Comparison of ENCODE assay signal across 20 mouse cellular contexts in the genomic region with DNA sequence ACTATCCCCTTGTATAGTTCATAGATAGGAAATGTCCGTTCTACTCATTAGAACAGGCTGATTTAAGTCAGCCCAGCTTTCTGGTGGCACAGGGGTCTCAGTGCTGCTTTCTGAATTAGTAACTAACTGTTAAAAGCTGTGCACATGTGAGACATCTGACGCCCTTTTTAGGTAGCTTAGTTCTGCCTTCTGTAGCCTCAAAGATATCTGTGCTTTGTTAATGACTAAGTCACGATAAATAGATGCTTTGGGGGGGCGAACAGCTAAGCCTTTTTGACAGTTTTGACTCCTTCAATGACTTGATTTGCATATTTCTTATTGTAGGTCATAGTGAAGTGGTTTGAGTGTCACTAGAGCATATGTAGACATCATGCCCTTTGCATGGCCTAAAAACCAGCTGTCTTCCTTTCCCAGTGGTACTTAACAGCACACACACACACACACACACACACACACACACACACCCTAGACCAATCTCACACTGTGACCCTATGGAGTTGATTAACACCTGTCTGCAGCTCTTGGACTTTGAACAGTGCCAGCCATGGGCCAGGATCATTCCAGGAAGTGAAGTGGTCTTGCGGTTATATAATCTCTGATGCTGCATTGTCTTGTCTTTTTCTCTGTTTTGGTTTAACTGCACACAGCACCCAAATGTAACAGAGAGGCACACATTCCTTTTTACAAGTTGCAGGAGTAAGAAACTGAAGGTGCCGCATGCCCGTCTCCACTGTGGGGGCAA. TPM values are rescaled to one million over a fixed set of nuclear protein-coding genes. Genes with fewer than 3 reads are reported as not detected.
A peak's percentile ranks its signal among the peaks of the same experiment; 100 is the strongest.
DNase-seq lines count a peak whose midpoint lies in the region; TF ChIP-seq lines count a peak whose summit lies in the region.
"Had no signal": no experiment of that assay in that cellular context is flagged by ENCODE, and none has a peak within 500 bp of the region (broad histone marks: within the 10 kb centered on the region; RNA-seq: fewer than 3 reads in every experiment).

No protein-coding gene starts in this region.

- no peak for TF ChIP-seq CTCF in left cerebral cortex, adult 2 months (IDR thresholded peaks at IDR 0.05)

- H3K27ac ChIP-seq in left cerebral cortex, adult 2 months: peak overlapping the region; percentile 56
- H3K27ac ChIP-seq: forebrain, embryonic 10.5 days; heart, embryonic 15.5 days; hindbrain, embryonic 14.5 days; liver, embryonic 13.5 days; stomach, embryonic 15.5 days had no signal

- intact Hi-C loops in left cerebral cortex, adult 2 months (cut with DNase I): no loop called here
- intact Hi-C loops in left cerebral cortex, postnatal 10 days (cut with DNase I): no loop called here
- intact Hi-C loops in heart, postnatal 14 days (cut with DNase I): no loop called here

- peak; percentile 17 for DNase-seq in kidney, adult 11 months
- DNase-seq in kidney, postnatal 14 days: no peak
- no peak for DNase-seq in left cerebral cortex, adult 2 months (ENCODE audit: extremely low spot score in 1 of 2, low spot score in 2 of 2)
- DNase-seq in left cerebral cortex, postnatal 10 days (ENCODE audit: extremely low spot score in 1 of 2, low spot score in 2 of 2): no peak
- DNase-seq in induced T-regulatory cell, adult 2 months (ENCODE audit: low read depth): peak; percentile 37
- DNase-seq in yolk sac, embryonic 10.5 days (ENCODE audit: low spot score): peak; percentile 5
- no peak for DNase-seq in lung, postnatal 36 days
- DNase-seq in heart, postnatal 14 days: no peak
- DNase-seq: adrenal gland, postnatal 25 days; cerebellum, adult 9-11 months; heart, postnatal 4 days; liver, embryonic 13.5 days; lung, adult 2 months; lung, postnatal 4 days; midbrain, embryonic 14.5 days; thymus, postnatal 25 days had no signal

- no peak overlapping the region for H3K4me3 ChIP-seq in left cerebral cortex, adult 2 months
- H3K4me3 ChIP-seq: forebrain, embryonic 10.5 days; heart, embryonic 15.5 days; liver, embryonic 13.5 days; stomach, embryonic 15.5 days had no signal

RNA-seq across cellular contexts. Expression of a gene that starts 33.0 kb away (rescaled TPM):
- 10 to 100 TPM; 29.7 to 33.1 TPM for total RNA-seq in left cerebral cortex, adult 2 months (2021)
- total RNA-seq in left cerebral cortex, postnatal 10 days (2021): 10 to 100 TPM; 27.3 to 30.1 TPM
- total RNA-seq in heart, postnatal 14 days (2021): 10 to 100 TPM; 19.6 to 19.9 TPM

RNA-seq across cellular contexts. Expression of a gene that starts 56.2 kb away (rescaled TPM):
- total RNA-seq in left cerebral cortex, adult 2 months (2021): under 1 TPM; 0.32 to 0.58 TPM
- total RNA-seq in left cerebral cortex, postnatal 10 days (2021): under 1 TPM in 1 of 2 experiments, not detected in 1; 0.16 TPM
- 1 to 10 TPM in 1 of 2 experiments, under 1 TPM in 1; 0.88 to 1.4 TPM for total RNA-seq in heart, postnatal 14 days (2021)

Comparison
In these comparisons a context has a peak if more than half of its experiments do, and no peak if none do; other contexts are left out.
1. DNase-seq: peak in kidney, adult 11 months (single experiment), induced T-regulatory cell, adult 2 months (single experiment) and yolk sac, embryonic 10.5 days (single experiment); none in kidney, postnatal 14 days (single experiment), left cerebral cortex, adult 2 months (0 of 2), left cerebral cortex, postnatal 10 days (0 of 2), lung, postnatal 36 days (single experiment) and heart, postnatal 14 days (0 of 2).